Mouse (Mus musculus) Patski (cell line): ENCODE data around the gene Tpt1. TPM values are rescaled to one million over a fixed set of nuclear protein-coding genes. Genes with fewer than 3 reads are reported as not detected.
"Not testable (repeated sequence)": the region's sequence is repeated elsewhere in the genome, so short reads cannot be mapped to it uniquely, and the experiment has no call there.

ENCODE experiments used
- ATAC-seq: fragments of 100-300 bp; one replicate; pipeline ENCODE4 v1.8.0; 2021
- CTCF ChIA-PET: fragments of 350-600 bp; sonication (Branson Sonifier 250); formaldehyde crosslinking; loops from one replicate; lab custom pipeline; 2022; ENCODE audit warnings: inconsistent platforms; lab: Charles Lee
- POLR2A ChIA-PET: fragments of 350-600 bp; sonication (Branson Sonifier 250); formaldehyde crosslinking; loops from one replicate; lab custom pipeline; 2022; ENCODE audit warnings: antibody characterized with exemption, inconsistent platforms; lab: Charles Lee
- DNase-seq: peaks from one replicate; pipeline ENCODE4 v3.0.0-alpha.2; 2011; ENCODE audit warnings: low read depth, low spot score
- H3K27me3 ChIP-seq: fragments of 371-371 bp; one replicate; pipeline ENCODE4 v1.5.1; 2021
- CTCF ChIP-seq: fragments of 100-300 bp; IDR thresholded peaks from one replicate; pipeline ENCODE4 v1.5.1; 2021
- in situ Hi-C: fragments of 300-500 bp; cut with MboI; formaldehyde crosslinking; loops from 3 replicates; pipeline ENCODE4 v1.11.1; 2018; ENCODE audit warnings: low pct_unique_long_range_greater_than_20kb, mixed read lengths
- polyA plus RNA-seq: library from polyadenylated mRNA; unstranded; gene quantifications from one replicate; pipeline ENCODE4 v1.2.3, GENCODE M21; 2021

Gene Tpt1
- polyA plus RNA-seq, 1 experiment from 2014 or later: 2,058 TPM

- no peaks in the 10 kb centered on the region for H3K27me3 ChIP-seq
- ChIA-PET CTCF (interaction anchor here (0.7 to 1.8 kb wide), 5 partner anchors 9 to 242 kb away, joined by 3 to 6 read pairs (median 4); no protein-coding TSS in a partner anchor), POLR2A (interaction anchor here (0.6 kb wide), 1 partner anchor 10 kb away, joined by 5 read pairs; no protein-coding TSS in a partner anchor)
- TF ChIP-seq CTCF: no peak
- ATAC-seq (peak; percentile 14), DNase-seq (no peak)
- in situ Hi-C loops: loop anchor here (25.0 kb wide), 1 partner anchor 832 kb away; no protein-coding TSS in a partner anchor
Observed at GRCm38 (mm10) chr14:75855263-75855992, 10.5 kb downstream of the Tpt1 start.

- ATAC-seq (no peak), DNase-seq (no peak)
- no peaks in the 10 kb centered on the region for H3K27me3 ChIP-seq
- no peak for TF ChIP-seq CTCF
- ChIA-PET POLR2A (interaction anchor here (0.7 to 1.0 kb wide), 2 partner anchors 9 to 15 kb away, joined by 3 to 4 read pairs; no protein-coding TSS in a partner anchor), CTCF (no interaction called here)
- in situ Hi-C loops: loop anchor here (25.0 kb wide), 1 partner anchor 829 kb away; no protein-coding TSS in a partner anchor
Observed at GRCm38 (mm10) chr14:75858181-75858580, 13.3 kb downstream of the Tpt1 start.

- ChIA-PET CTCF (interaction anchor here (0.9 kb wide), 1 partner anchor 11 kb away, joined by 3 read pairs; no protein-coding TSS in a partner anchor), POLR2A (no interaction called here)
- TF ChIP-seq CTCF: peak; percentile 27
- ATAC-seq (no peak), DNase-seq (no peak)
- no peaks in the 10 kb centered on the region for H3K27me3 ChIP-seq
- in situ Hi-C loops: loop anchor here (25.0 kb wide), 1 partner anchor 828 kb away; no protein-coding TSS in a partner anchor
Observed at GRCm38 (mm10) chr14:75859619-75860018, 14.7 kb downstream of the Tpt1 start.

- DNase-seq: no peak
- ChIA-PET CTCF (interaction anchor here (1.7 kb wide), 1 partner anchor 10 kb away, joined by 5 read pairs; no protein-coding TSS in a partner anchor), POLR2A (interaction anchor here (0.7 kb wide), 1 partner anchor 513 kb away, joined by 6 read pairs; no protein-coding TSS in a partner anchor)
- ATAC-seq: no peak
- in situ Hi-C loops: loop anchor here (25.0 kb wide), 1 partner anchor 825 kb away; no protein-coding TSS in a partner anchor
- no peaks in the 10 kb centered on the region for H3K27me3 ChIP-seq
- TF ChIP-seq CTCF: no peak
Observed at GRCm38 (mm10) chr14:75862701-75863100, 17.8 kb downstream of the Tpt1 start.

GRCm38 (mm10) chr14:75863549-75864409 lies 18.9 kb downstream of the Tpt1 start:
- DNase-seq: peak; percentile 98
- CTCF ChIA-PET: interaction anchor here (1.0 to 1.7 kb wide), 2 partner anchors 11 to 74 kb away, joined by 3 to 5 read pairs; no protein-coding TSS in a partner anchor
- ATAC-seq: peak; percentile 94
- no peak for TF ChIP-seq CTCF
- no peaks in the 10 kb centered on the region for H3K27me3 ChIP-seq
- in situ Hi-C loops: loop anchor here (25.0 kb wide), 1 partner anchor 824 kb away; no protein-coding TSS in a partner anchor
- POLR2A ChIA-PET: no interaction called here

GRCm38 (mm10) chr14:75866706-75867333 lies 21.9 kb downstream of the Tpt1 start:
- ChIA-PET CTCF (interaction anchor here (0.9 to 1.6 kb wide), 2 partner anchors 9 to 11 kb away, joined by 3 to 6 read pairs; no protein-coding TSS in a partner anchor), POLR2A (no interaction called here)
- in situ Hi-C loops: loop anchor here (25.0 kb wide), 1 partner anchor 820 kb away; no protein-coding TSS in a partner anchor
- no peaks in the 10 kb centered on the region for H3K27me3 ChIP-seq
- ATAC-seq: no peak
- no peak for DNase-seq
- TF ChIP-seq CTCF: no peak

- CTCF ChIA-PET, ATAC-seq, H3K27me3 ChIP-seq, POLR2A ChIA-PET, DNase-seq: not testable (repeated sequence)
- in situ Hi-C loops: loop anchor here (25.0 kb wide), 1 partner anchor 819 kb away; no protein-coding TSS in a partner anchor
Observed at GRCm38 (mm10) chr14:75868028-75868427, 23.1 kb downstream of the Tpt1 start.

- ATAC-seq: no peak
Observed at GRCm38 (mm10) chr14:75869769-75870363, 25.0 kb downstream of the Tpt1 start.

GRCm38 (mm10) chr14:75870631-75871030 lies 25.7 kb downstream of the Tpt1 start:
- ChIA-PET CTCF (no interaction called here), POLR2A (no interaction called here)
- ATAC-seq (no peak), DNase-seq (no peak)
- TF ChIP-seq CTCF: peak; percentile 58
- no peaks in the 10 kb centered on the region for H3K27me3 ChIP-seq
- in situ Hi-C loops: loop anchor here (10.0 to 25.0 kb wide), 2 partner anchors 594 to 817 kb away; no protein-coding TSS in a partner anchor

More at GRCm38 (mm10) chr14:75869769-75870363, 25.0 kb downstream of the Tpt1 start:
- no peak for TF ChIP-seq CTCF
- H3K27me3 ChIP-seq: no peaks in the 10 kb centered on the region
- ChIA-PET CTCF (interaction anchor here (0.6 kb wide), 1 partner anchor 27 kb away, joined by 3 read pairs; no protein-coding TSS in a partner anchor), POLR2A (no interaction called here)
- in situ Hi-C loops: loop anchor here (10.0 to 25.0 kb wide), 2 partner anchors 595 to 817 kb away; no protein-coding TSS in a partner anchor
- no peak for DNase-seq
